Mouse (Mus musculus) megakaryocyte, embryonic 14.5 days (primary cell): ENCODE data around the gene Spp2.

Experiments
- FLI1 ChIP-seq: IDR thresholded peaks from 2 replicates; pipeline ENCODE4 v1.6.1; 2012; ENCODE audit warnings: low read length, inconsistent platforms, mixed read lengths
- GATA1 ChIP-seq: IDR thresholded peaks from 3 replicates; pipeline ENCODE4 v1.6.1; 2012; ENCODE audit warnings: mixed read lengths, low read length, inconsistent platforms, borderline replicate concordance

GRCm38 (mm10) chr1:88366881-88367644 is 39.7 kb upstream of the Spp2 start:
- TF ChIP-seq GATA1 (no peak), FLI1 (no peak)
